Mouse (Mus musculus) 3134 (cell line): ENCODE data around the gene Arpp21.
"Not testable (repeated sequence)": the region's sequence is repeated elsewhere in the genome, so short reads cannot be mapped to it uniquely, and the experiment has no call there.

Experiments used
- DNase-seq: peaks from one replicate; pipeline ENCODE4 v3.0.0-alpha.2; 2011; ENCODE audit warnings: low spot score; ENCODE audit not compliant: insufficient read length; ENCODE audit errors: extremely low read depth

The Arpp21 gene

GRCm38 (mm10) chr9:112040566-112040965 lies 195.2 kb downstream of the Arpp21 start:
- no peak for DNase-seq

GRCm38 (mm10) chr9:112037732-112038131 lies 198.0 kb downstream of the Arpp21 start:
- no peak for DNase-seq

GRCm38 (mm10) chr9:112033840-112034239 lies 201.9 kb downstream of the Arpp21 start:
- DNase-seq: not testable (repeated sequence)

GRCm38 (mm10) chr9:112032169-112032568 lies 203.6 kb downstream of the Arpp21 start:
- DNase-seq: no peak

GRCm38 (mm10) chr9:112023562-112024015 lies 212.1 kb downstream of the Arpp21 start:
- DNase-seq: no peak

- no peak for DNase-seq
Observed at GRCm38 (mm10) chr9:112023111-112023510, 212.6 kb downstream of the Arpp21 start.
